Mouse (Mus musculus) midbrain, embryonic 14.5 days (tissue): ENCODE measurements around the gene Krt6a. TPM values are rescaled to one million over a fixed set of nuclear protein-coding genes. Genes with fewer than 3 reads are reported as not detected.

Experiments
- ATAC-seq: fragments of 200-750 bp; cut with Nextera tagmentation; 2 replicates; pipeline ENCODE4 v1.8.0; 2017; ENCODE audit warnings: moderate number of reproducible peaks, moderate library complexity; ENCODE audit not compliant: low FRiP score, low TSS enrichment
- DNase-seq: peaks from one replicate; pipeline ENCODE4 v3.0.0-alpha.2; 2015
- H3K27ac ChIP-seq: fragments of 300-500 bp; sonication (generic); replicated peaks from 2 replicates; pipeline ENCODE4 v1.5.1; 2014; ENCODE audit warnings: mild to moderate bottlenecking, low read depth, low read length, moderate library complexity
- H3K27me3 ChIP-seq: fragments of 300-500 bp; sonication (generic); 2 replicates; pipeline ENCODE4 v1.6.1; 2014; ENCODE audit warnings: low read length, control low read depth, mixed read lengths; ENCODE audit not compliant: control insufficient read depth, insufficient read depth
- H3K36me3 ChIP-seq: fragments of 300-500 bp; sonication (generic); 2 replicates; pipeline ENCODE4 v1.6.1; 2014; ENCODE audit warnings: low read length, control low read depth; ENCODE audit not compliant: control insufficient read depth, insufficient read depth
- H3K4me1 ChIP-seq: fragments of 300-500 bp; sonication (generic); 2 replicates; pipeline ENCODE4 v1.6.1; 2014; ENCODE audit warnings: mild to moderate bottlenecking, antibody characterized with exemption, low read length, control low read depth; ENCODE audit not compliant: control insufficient read depth, insufficient read depth
- H3K4me2 ChIP-seq: fragments of 300-500 bp; sonication (generic); 2 replicates; pipeline ENCODE4 v1.6.1; 2014; ENCODE audit warnings: mild to moderate bottlenecking, low read length, moderate library complexity
- H3K4me3 ChIP-seq: fragments of 300-500 bp; sonication (generic); replicated peaks from 2 replicates; pipeline ENCODE4 v1.5.1; 2014; ENCODE audit warnings: low read depth, low read length
- H3K9ac ChIP-seq: fragments of 300-500 bp; sonication (generic); replicated peaks from 2 replicates; pipeline ENCODE4 v1.6.1; 2014; ENCODE audit warnings: mild to moderate bottlenecking, low read length, moderate library complexity
- H3K9me3 ChIP-seq: fragments of 300-500 bp; sonication (generic); 2 replicates; pipeline ENCODE4 v1.6.1; 2016; ENCODE audit warnings: low read length, control low read depth, mixed read lengths; ENCODE audit not compliant: control insufficient read depth
- WGBS: fragments of 180-500 bp; shearing (Covaris S2); extraction: QIAGEN DNeasy Blood & Tissue Kit; methylation state at CpG from one replicate; pipeline ENCODE4 v1.1.7; 2014; 5-methylcytosine and 5-hydroxymethylcytosine counted together
- polyA plus RNA-seq: library from polyadenylated mRNA; unstranded; fragments of >200 nt; fragmentation: Nextera tagmentation; extraction: Ambion mirVana; gene quantifications from 2 replicates; pipeline ENCODE4 v1.2.1, GENCODE M21; 2014

Gene Krt6a
- polyA plus RNA-seq: not detected in 2 replicates

DNA sequence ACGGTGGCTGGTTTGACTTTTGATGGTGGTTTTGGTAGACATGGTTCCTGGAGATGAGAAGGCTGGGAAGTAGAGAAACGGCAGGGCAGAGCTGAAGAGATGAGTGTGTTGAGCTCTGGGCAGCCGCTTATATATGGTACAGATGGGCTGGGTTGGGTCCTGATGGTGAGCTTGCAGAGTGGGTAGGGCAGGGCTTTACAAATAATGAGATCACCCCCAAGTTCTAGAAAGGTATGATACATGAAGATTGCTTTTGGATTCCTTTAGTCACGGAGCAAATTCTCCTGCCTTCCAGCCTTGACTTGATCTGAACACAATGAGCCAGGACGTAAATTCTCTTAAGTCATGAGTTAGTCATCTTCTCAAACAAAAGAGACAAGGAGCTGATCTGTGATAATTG, at the start of gene Krt6a:
TSS of gene Krt6a (minus strand) at position 101 of the 400 bp plus-strand sequence.
- 84% methylated on average over 5 of the region's 5 CpGs for WGBS
- no peak for ATAC-seq
- H3K4me1 ChIP-seq: no peaks in the 10 kb centered on the region
- no peak for DNase-seq
- H3K4me2 ChIP-seq: no peak within 1 kb of the TSS
- H3K27me3 ChIP-seq: no peaks in the 10 kb centered on the region
- H3K9me3 ChIP-seq: no peaks in the 10 kb centered on the region
- H3K36me3 ChIP-seq: no peaks in the 10 kb centered on the region
- H3K27ac ChIP-seq: no peak within 1 kb of the TSS
- no peak within 1 kb of the TSS for H3K9ac ChIP-seq
- no peak within 1 kb of the TSS for H3K4me3 ChIP-seq

DNA sequence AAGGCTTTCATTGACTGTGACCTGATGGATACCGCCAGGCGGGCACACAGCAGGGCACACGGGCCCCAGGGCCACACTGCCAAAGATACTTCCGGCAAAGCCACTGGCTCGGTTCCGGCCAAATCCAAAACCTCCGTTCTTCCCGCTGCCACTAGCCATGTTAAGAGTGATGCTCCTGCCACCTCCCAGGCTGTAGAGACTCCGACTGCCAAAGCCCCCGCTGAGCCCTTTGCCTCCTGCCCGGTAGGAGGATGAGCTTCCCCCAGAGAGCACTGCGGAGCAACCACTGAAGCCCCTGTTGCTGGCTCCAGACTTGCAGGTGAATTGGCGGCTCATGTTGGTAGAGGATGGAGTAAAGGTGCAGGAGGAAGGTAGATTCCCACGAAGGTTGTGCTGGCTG, 48.6 kb upstream of the Krt6a start, which contains the start of gene Krt71:
TSS of gene Krt71 (minus strand) at position 399 of the 400 bp plus-strand sequence.
- Histone ChIP-seq H3K27ac (no peak within 1 kb of the TSS), H3K9me3 (no peaks in the 10 kb centered on the region), H3K4me3 (no peak within 1 kb of the TSS), H3K9ac (no peak within 1 kb of the TSS), H3K27me3 (no peaks in the 10 kb centered on the region), H3K36me3 (no peaks in the 10 kb centered on the region), H3K4me2 (no peak within 1 kb of the TSS), H3K4me1 (no peaks in the 10 kb centered on the region)
- no peak for ATAC-seq
- no peak for DNase-seq
- WGBS: 61% methylated on average over 14 of the region's 14 CpGs

DNA sequence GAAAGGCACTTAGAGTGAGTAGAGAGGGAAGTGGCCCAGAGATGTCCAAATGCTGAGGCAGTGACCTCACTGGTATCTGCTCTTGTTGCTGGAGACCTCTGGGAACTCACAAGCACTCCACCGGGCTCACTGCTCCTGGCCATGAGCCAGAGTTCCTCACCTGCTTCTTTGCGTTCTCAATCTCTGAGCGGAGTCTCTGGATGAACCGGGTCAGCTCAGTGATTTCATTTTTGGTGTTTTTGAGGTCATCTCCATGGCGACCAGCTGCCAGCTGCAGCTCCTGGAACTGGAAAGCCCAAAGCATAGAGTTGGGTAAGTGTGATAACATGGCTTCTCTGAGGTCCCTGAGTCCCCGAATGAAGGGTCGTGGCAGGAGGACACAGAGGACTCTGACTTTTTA, 43.7 kb upstream of the Krt6a start:
- ATAC-seq (no peak), DNase-seq (no peak)
- no peak overlapping the region for H3K27ac ChIP-seq
- H3K27me3 ChIP-seq: no peaks in the 10 kb centered on the region
- H3K9ac ChIP-seq: no peak overlapping the region
- no peak overlapping the region for H3K4me3 ChIP-seq
- WGBS: 65% methylated on average over 7 of the region's 7 CpGs
- no peaks in the 10 kb centered on the region for H3K36me3 ChIP-seq
- no peaks in the 10 kb centered on the region for H3K9me3 ChIP-seq
- no peak overlapping the region for H3K4me2 ChIP-seq
- no peaks in the 10 kb centered on the region for H3K4me1 ChIP-seq

DNA sequence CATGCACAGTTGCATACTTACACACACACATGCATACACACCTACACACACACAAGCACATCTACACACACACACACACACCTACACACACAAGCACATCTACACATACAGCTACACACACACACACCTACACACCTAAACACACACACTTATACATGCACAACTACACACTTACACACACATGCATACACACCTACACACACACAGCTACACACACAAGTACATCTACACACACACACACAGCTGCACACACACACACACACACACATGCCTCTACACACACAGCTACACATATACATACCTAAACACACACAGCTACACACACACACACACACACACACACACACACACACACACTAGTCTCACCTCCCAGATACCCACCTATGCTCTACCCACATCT, 36.5 kb upstream of the Krt6a start:
- no peaks in the 10 kb centered on the region for H3K9me3 ChIP-seq
- no peak overlapping the region for H3K27ac ChIP-seq
- H3K4me1 ChIP-seq: no peaks in the 10 kb centered on the region
- H3K9ac ChIP-seq: no peak overlapping the region
- H3K36me3 ChIP-seq: no peaks in the 10 kb centered on the region
- no peak for ATAC-seq
- no peak overlapping the region for H3K4me3 ChIP-seq
- H3K27me3 ChIP-seq: no peaks in the 10 kb centered on the region
- no peak overlapping the region for H3K4me2 ChIP-seq
- no peak for DNase-seq

DNA sequence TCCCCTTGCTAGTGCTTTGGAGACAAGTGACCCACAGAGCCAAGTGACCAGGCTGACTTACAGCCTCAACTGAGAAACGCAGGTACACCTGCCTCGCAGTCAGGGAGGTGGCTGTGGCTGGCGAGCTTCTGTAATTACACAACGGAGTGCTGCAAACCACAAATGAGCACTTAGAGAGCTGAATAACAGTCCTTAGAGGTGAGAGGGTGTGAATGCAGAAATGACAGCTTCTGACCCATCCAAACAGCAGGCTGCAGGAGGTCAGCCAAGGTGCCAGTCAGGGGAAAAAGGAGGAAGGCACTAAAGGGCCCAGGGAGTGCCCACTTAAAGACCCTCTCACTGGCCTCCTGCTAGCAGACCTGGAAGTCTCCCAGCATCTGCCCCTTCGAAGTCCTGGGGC, 30.6 kb upstream of the Krt6a start:
- no peaks in the 10 kb centered on the region for H3K9me3 ChIP-seq
- H3K4me2 ChIP-seq: no peak overlapping the region
- no peaks in the 10 kb centered on the region for H3K36me3 ChIP-seq
- WGBS: 80% methylated on average over 5 of the region's 5 CpGs
- no peaks in the 10 kb centered on the region for H3K4me1 ChIP-seq
- no peak overlapping the region for H3K9ac ChIP-seq
- ATAC-seq (no peak), DNase-seq (no peak)
- H3K27me3 ChIP-seq: no peaks in the 10 kb centered on the region
- no peak overlapping the region for H3K4me3 ChIP-seq
- H3K27ac ChIP-seq: no peak overlapping the region

DNA sequence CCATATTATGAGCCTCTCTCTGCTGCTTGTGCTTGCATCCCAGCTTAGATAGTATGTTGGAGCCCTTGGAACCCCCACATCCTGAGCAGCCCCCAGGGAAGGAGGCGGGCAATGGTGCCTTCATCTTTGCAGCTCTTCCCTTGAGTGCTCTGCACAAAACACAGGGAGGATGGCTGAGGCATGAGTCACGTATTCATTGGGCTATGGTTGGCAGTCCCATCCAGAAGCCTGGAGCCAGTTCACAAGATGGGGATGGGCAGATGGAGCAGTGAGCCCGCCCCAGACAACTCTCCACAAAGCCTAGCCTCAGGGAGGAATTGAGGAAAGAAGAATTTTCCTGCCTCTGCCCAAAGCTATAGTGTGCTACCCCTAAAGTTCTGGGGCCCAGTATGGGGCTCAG, 21.7 kb upstream of the Krt6a start:
- 70% methylated on average over 3 of the region's 3 CpGs for WGBS
- DNase-seq: no peak
- no peak for ATAC-seq
- Histone ChIP-seq H3K36me3 (no peaks in the 10 kb centered on the region), H3K4me2 (no peak overlapping the region), H3K4me1 (no peaks in the 10 kb centered on the region), H3K9me3 (no peaks in the 10 kb centered on the region), H3K27me3 (no peaks in the 10 kb centered on the region), H3K4me3 (no peak overlapping the region), H3K27ac (no peak overlapping the region), H3K9ac (no peak overlapping the region)

DNA sequence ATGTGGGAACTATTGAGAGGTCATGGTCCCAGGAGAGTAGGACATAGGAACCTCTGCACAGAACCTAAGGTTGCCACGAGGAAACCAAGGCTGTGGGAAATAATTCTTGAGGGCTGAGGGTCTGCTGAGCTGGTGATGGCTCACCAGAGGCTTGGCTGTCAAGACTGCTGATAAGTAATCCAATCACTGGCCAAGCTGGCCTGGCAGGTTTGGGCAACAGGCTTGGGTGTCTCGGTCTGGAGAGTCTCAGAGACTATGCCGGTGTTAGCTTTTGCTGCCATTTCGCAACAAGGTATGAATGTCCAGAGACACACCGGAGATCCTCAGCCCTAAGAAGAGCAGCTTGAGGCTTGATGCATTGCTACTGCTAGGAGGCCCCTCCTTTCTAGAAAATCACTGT, 20.2 kb upstream of the Krt6a start:
- Histone ChIP-seq H3K27me3 (no peaks in the 10 kb centered on the region), H3K9me3 (no peaks in the 10 kb centered on the region), H3K27ac (no peak overlapping the region), H3K36me3 (no peaks in the 10 kb centered on the region), H3K4me3 (no peak overlapping the region), H3K4me2 (no peak overlapping the region), H3K4me1 (no peaks in the 10 kb centered on the region), H3K9ac (no peak overlapping the region)
- 91% methylated on average over 5 of the region's 5 CpGs for WGBS
- no peak for DNase-seq
- ATAC-seq: no peak

DNA sequence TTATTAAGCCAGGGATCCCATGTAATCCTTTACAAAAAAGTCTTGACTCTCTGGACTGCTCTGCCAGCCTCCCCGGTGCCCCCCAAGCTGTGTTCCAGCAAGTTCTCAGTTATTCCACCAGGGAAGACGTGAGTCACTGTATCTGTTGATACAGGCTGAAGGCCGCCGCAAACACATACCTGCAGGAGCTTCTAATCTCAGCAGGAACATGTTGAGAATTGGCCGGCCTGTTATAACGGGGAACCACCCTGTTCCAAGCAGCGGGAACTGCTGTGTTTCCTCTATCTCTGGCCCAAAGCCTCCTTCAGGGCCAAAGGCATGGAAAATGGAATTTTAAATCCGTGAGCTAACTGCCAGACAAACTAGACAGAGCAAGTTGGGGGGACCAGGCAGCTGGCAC, 19.6 kb upstream of the Krt6a start:
- no peak overlapping the region for H3K27ac ChIP-seq
- H3K9me3 ChIP-seq: no peaks in the 10 kb centered on the region
- no peak overlapping the region for H3K4me3 ChIP-seq
- no peaks in the 10 kb centered on the region for H3K27me3 ChIP-seq
- no peak overlapping the region for H3K9ac ChIP-seq
- no peaks in the 10 kb centered on the region for H3K36me3 ChIP-seq
- WGBS: 80% methylated on average over 8 of the region's 8 CpGs
- no peaks in the 10 kb centered on the region for H3K4me1 ChIP-seq
- no peak overlapping the region for H3K4me2 ChIP-seq
- no peak for DNase-seq
- no peak for ATAC-seq

DNA sequence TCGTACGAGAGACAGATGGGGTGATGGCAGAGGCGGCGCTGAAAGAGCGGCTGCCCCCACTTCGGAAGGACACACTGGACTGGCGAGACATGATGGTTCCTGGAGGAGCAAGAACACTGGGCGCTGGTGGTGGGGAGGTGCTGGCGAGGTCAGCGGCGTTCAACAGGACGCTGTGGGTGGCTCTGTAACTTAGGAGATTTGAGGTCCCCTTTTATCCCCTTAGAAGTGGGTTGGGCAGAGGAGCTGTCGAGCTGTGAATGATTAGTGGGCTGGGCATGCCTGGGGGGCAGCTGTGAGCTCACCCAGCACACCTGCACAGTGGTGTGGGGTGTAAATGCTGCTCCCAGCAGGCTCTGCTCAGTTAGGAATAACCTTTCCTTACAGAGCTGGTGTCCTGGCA, 18.6 kb upstream of the Krt6a start, which contains the start of gene Krt5:
TSS of gene Krt5 (minus strand) at position 179 of the 400 bp plus-strand sequence.
- DNase-seq (no peak), ATAC-seq (no peak)
- H3K4me1 ChIP-seq: no peaks in the 10 kb centered on the region
- H3K36me3 ChIP-seq: no peaks in the 10 kb centered on the region
- no peak within 1 kb of the TSS for H3K4me2 ChIP-seq
- no peak within 1 kb of the TSS for H3K27ac ChIP-seq
- no peaks in the 10 kb centered on the region for H3K27me3 ChIP-seq
- WGBS: 78% methylated on average over 13 of the region's 13 CpGs
- no peak within 1 kb of the TSS for H3K4me3 ChIP-seq
- no peaks in the 10 kb centered on the region for H3K9me3 ChIP-seq
- H3K9ac ChIP-seq: no peak within 1 kb of the TSS
